Mouse (Mus musculus) adipocyte (in vitro differentiated cells): Measurements from ENCODE around the gene Hace1.
"Not testable (repeated sequence)": the region's sequence is repeated elsewhere in the genome, so short reads cannot be mapped to it uniquely, and the experiment has no call there.

ENCODE experiments used
- DNase-seq: peaks from one replicate; pipeline ENCODE4 v3.0.0-alpha.2; 2016; ENCODE audit warnings: low spot score

The Hace1 gene

DNA sequence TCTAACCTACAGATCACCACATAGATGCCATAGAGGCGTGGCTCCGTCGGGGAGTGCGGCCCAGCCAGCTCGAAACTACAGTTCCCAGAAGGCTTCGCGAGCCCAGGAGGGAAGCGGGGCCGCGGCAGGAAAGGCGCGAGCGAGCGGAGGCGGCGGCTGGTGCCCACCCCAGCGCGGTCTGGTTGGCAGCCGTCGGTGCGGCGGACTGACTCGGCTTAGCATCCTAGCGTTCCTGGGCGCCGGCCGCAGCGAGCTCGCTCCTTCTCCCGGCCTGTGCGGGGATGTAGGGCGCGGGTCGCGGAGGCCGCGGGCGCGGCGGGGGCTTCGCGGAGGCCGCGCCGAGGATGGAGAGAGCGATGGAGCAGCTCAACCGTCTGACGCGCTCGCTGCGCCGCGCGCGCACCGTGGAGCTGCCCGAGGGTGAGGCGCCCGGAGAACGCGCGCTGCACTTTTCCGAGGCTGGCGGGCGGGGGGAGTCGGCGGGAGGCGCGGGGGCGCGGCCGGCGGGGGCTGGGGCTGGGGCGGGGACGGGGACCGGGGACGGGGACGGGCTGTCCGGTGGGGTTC, at the start of gene Hace1:
Gene Hace1, plus strand, starts transcription at position 99 of the 567 bp plus-strand sequence.
- peak; percentile 59 for DNase-seq

DNA sequence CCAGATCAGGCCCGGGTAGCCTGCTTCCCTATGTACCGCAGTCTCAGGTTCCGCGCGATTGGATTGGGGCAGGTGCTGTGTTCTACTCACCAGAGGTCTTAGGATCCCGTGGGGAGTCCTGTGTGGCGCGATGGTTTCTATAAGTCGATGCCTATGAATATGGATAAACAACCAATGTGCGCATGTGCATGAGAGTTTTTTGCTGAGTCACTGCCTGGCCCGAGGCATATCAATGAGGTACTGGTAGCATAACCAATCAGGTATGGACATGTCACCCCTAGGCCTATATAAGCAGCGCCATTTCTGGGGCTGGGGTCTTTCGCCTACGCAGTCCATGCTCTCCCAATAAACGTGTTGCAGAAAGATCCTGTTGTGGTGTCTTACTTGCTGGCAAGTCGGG, 40.3 kb upstream of the Hace1 start:
- not testable (repeated sequence) for DNase-seq

DNA sequence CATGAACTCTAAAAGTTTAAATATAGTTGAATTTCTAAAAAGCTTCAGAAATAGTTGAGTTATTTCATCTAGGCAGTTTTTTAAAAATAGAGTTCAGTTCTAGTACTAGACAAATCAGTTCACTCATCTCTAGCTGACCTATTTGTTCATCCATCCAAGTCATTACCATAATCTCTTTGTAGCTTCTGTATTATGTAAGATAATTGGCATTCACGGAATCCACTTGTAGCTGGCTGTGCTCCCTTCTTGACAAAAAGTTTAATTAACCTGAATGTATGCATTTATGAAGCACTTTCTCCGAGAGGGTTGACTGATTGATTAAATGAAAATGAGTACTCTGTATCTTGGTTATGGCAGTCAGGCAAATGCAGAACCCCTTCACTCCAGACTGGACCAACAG, 34.9 kb upstream of the Hace1 start:
- no peak for DNase-seq

DNA sequence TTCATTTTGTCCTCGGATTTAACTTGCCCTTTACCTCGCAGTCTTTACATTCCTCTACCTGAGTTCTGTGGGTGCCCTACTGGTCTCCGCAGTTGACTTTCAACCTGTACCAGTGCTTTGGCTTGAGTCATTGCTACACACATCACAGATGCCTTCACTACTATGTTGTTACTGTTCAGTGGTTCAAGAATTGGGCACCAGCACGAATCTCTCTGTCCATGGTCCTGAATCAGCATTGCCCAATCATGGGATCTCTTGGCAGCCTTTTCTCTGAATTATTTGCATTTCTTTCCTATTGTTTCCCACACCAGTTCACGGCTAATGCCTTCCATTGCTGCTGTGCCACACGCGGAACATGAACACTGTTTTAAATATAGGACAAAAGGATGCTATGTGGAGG, 30.8 kb upstream of the Hace1 start:
- DNase-seq = peak; percentile 87

DNA sequence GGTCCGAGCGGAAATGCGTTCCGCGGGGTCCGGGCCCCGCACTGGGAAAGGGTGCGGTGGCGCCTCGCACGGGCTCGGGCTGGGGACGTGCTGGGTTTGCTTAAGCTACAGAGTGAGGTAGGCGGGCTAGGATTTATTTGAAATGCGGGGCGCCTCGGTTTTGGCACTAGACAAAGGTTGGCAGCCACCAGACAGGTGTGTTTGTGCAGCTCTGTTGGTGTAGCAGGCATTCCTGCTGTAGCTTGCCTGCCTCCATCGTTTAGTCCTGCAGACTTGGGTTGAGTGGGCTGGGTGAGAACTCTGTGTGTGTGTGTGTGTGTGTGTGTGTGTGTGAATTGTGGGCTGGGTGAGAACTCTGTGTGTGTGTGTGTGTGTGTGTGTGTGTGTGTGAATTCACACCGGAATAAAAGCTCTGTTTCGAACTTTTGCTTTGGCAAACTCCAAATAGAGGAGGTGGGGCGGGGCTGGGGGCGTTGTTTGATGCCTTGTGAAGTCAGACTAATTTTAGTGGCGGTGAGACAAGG, 731 bp downstream of the Hace1 start:
- DNase-seq = peak; percentile 19

DNA sequence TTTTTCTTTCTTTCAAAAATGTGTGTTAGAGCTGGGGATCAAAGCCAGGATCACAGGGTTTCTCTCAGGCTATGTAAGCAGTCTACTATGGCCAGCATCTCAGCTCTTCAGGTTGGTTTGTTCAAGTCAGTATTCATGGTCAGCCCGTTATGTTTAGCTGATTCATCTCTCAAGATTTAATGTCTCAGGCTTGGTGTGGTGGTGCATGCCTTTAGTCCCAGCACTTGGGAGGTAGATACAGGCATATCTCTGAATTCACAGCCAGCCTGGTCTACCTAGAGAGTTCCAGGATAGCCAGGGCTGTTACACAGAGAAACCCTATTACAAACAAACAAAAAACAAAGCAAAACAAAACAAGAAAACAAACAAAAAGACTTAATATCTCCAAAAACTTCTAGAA, 5.7 kb downstream of the Hace1 start:
- DNase-seq = no peak

DNA sequence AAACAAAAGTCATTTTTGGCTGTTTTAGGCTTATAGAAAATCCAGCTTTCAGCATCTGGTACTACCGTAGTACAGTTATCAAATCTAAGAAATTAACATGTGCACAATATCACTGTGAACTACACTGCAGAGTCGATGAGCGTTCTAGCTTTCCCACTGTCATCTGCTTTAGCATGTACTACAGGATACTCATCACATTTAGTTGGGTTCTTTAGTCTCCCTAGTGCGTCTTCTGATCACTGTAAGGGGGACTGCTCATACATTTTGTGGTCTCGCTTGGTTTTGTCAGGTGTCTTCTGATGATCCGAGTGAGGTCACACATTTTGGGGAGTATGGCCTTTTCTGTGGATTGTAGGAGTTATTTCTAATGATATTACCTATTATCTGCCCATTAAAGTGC, 6.2 kb downstream of the Hace1 start:
- no peak for DNase-seq

DNA sequence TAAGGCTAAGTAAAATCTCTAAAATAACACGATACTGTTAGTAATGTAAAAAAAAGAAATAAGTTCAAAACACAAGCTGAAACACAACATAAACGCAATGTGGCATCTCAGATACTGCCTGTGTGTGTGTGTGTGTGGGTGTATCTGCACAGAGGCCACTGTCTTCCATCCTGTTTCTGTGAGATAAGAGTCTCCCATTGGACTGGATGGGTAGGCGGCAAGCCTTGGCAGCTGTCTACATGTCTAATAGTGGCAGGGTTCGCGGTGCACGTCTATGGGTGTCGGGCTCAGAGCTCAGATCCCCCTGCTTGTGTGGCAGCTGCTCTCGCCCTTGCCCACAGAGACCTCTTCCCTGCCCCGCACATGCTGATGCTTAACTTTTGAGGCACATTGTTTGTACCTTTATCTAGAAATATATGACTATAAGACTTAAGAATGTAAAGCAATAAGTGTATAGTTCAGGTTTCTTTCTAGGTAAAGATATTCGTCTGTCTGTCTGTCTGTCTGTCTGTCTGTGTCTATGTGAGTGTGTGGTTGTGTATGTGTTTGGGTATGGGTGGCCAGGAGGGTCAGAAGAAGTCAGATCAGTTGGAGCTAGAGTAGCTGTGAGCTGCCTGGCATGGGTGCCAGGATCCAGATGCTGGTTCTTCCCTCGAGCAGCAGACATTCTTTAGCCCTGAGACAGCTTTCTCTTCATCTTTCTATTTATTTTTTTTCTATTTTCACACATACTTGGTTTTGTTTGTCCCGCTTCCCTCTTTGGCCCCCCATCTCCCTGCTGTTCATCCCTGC, 6.9 kb downstream of the Hace1 start:
- DNase-seq = no peak

DNA sequence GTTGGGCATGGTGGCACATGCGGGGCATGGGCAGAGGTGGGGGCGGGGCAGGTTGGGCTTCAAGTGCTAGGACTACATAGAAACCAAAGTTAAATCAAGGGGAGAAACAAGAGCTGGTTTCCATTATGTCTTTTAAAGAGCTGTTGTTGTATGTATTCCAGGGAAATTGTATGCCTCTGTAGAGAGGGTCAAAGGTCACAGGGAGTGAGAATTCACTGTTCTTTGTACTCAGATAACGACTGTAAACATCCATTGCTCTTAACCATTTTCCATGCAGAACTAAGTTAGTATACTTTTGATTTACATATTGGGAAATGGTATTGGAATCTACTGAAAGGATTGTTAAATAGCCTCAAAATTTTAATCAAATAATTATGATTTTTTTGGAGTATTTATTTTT, 28.2 kb downstream of the Hace1 start:
- DNase-seq = no peak

DNA sequence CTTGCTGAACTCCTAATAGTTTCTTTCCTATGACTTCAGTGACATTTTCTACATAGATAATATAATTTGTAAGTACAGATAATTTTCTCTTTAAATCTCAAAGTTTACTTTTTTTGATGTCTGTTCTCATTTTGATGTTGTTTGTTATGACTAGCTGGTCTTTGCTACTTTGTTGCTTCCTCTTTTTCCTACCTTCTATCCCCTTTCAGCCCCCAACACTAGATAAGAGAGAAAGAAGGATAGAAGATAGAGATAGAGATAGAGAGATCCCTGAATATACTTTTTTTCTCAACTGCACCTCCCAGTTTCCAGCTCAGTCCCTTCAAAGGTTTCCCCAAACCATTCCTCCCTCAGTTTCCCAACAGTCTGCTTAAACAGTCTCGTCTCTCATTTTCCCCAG, 33.1 kb downstream of the Hace1 start:
- DNase-seq = no peak

DNA sequence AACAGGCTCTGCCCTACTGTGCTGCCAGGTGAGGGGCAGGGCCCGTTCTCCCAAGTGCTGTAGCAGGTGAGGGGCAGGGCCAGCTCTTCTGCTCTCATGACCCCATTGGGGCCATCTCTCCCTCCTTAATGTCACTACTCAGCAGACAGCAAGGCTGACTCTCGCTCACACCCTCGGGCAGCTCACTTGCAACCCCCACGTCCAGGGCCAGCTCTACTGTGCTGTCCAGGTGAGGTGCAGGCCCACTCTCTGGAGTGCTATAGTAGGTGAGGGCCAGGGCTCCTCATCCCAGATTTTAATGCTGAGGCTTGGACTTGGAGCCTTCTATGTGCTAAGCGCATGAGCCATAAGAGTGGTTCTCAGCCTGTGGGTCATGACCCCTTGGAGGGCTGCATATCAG, 38.4 kb downstream of the Hace1 start:
- no peak for DNase-seq

DNA sequence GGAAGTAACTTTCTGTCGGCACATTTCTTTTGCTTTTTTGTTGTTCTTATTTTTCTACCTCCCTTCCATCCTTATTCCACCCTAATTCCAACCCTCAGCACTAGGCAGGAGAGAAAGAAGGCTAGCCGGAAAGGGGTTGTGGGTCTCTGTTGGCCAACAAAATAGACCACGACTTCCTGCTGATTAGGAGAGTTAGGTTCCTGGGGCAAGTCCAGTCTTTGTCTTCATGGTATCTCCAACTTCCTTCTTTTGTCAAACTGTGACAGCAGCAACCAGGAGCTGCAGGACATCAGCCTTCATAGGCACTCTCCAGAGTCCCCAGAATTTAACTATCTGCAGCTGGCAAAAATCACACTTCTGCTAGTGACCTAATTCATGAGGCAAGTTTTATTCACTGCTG, 41.4 kb downstream of the Hace1 start:
- DNase-seq = no peak

DNA sequence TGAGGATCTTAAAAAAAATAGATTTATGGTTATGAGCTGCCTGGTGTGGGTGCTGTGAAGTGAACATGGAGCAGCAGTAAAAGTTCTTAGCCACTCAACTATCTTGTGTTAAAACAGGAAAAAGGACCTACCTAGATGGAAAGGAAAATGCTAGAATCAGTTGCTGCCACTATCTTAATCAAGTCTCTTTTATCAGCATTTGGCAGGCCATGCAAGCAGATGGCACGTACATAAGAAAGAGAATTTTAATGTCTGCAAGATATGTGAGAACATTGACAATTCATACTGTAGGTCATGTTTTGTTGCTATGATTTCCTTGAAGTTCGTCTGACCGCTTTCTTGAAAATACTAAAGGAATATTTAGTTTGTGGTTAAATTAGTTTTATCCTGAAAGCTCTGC, 54.4 kb downstream of the Hace1 start:
- no peak for DNase-seq

DNA sequence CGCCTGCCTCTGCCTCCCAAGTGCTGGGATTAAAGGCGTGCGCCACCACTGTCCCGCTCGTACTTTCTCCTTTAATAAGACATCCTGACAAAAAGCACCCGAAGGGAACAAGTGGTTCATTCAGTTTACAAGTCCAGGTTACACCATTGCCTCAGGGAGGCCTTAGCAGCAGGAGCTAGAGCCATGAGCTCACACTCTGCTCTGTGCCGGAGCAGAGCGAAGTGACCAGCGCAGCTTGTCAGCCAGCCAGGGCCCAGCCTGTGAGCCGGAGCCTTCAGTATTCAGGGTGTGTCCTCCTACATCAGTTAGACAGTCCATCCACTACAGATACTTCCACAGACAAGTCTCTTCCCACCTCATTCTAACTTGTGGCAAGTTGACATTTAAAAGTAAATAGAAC, 55.0 kb downstream of the Hace1 start:
- no peak for DNase-seq

DNA sequence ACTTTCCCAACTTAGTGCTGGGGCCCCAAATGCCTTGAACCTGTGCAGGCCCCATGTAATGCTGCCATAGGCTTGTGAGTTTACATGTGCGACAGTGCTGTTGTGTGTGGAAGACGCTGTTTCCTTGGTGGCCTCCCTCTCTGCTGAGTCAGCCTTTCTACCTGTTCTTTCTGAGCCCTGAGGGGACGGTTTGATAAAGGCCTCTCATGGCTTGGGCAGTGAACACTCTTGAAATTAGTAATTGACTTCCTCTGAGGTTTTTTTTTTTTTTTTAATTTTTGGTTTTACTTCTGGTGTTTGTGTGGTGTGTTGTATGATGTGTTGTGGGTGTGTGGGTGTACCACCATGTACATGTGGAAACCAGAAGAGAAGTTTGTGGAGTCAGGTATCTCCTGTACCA, 57.6 kb downstream of the Hace1 start:
- DNase-seq = no peak

DNA sequence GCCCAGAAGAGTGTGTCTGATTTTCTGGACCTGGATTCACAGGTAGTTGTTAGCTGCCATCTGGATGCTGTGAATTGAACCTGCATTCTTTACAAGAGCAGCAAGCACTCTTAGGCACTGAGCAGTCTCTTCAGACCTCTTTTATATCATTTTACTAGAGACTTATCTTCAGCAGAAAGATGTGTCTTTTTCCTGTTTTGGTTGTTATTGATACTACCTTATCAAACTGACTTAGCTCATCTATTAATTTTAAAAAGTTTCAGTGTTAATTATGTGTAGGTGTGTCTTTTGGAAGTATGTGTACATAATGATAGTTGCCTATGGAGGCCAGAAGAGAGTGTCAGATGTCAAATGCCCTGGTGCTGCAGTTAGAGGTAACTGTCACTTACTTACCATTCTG, 62.1 kb downstream of the Hace1 start:
- DNase-seq = no peak

DNA sequence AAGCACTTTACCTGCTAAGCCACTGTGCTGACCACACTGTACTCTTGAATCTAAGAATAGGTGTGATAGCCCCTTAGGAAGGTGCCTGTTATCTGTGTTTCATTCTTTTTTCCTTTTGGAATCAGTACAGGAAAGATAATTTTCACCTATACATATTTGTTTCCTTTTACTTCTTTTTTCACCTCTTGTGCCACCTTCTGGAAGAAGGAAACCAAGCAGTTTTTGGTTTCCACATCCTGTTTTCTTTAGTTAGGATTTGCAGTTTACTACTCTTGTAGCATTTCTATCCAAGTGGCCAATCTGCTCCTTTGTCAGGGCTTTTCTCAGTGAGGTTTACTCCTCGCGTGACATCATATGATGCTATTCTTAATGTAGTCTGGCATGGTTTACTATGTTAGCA, 76.4 kb downstream of the Hace1 start:
- DNase-seq = peak; percentile 4

DNA sequence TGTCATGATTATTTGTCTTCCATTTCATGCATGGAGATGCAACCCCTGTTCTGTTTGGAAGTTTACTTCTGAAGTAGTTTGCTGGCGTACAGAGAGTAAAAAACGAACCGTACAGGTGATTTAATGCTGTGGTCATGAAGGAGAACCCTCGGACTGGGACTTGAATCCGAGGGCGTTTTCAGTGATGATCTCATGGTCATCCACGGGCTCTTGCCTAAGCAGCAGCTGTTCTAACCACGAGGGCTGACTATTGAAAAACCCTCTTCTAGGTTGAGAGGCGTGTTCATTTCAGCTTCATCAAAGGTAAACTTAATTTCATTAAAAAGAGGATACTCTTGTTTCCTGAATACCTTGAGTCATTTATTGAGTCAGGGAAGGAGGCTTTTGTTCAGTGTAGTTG, 84.4 kb downstream of the Hace1 start:
- no peak for DNase-seq

DNA sequence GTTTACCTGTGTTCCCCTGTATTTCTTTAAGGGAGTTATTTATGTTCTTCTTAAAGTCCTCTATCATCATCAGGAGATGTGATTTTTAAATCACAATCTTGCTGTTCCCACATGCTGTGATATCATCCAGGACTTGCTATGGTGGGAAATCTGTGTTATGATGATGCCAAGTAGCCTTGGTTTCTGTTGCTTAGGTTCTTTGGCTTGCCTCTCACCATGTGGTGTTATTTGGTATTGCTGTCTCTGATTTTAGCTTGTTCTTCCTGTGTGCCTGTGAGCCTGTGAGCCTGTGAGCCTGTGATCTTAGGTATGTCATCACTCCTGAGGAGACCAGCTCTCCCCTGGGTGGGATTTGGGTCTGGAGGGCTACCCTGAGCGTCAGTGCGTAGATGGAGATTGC, 90.6 kb downstream of the Hace1 start:
- DNase-seq = no peak

DNA sequence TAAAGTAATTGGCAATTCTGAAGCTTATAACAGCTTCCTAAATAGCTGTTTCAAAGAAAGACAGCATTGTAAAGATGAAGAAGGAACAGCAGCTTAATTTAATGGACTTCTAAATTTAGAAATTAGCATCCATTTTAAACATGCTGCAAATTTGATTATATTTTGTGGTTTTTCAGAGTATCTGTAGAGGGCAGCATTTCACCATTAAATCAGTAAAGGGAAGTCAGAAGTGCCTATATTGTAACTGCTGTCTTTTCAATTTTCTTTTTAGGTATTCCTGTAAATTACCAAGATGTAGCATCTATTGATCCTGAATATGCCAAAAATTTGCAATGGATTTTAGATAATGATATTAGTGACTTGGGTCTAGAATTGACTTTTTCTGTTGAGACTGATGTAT, 99.2 kb downstream of the Hace1 start:
- DNase-seq = peak; percentile 34

DNA sequence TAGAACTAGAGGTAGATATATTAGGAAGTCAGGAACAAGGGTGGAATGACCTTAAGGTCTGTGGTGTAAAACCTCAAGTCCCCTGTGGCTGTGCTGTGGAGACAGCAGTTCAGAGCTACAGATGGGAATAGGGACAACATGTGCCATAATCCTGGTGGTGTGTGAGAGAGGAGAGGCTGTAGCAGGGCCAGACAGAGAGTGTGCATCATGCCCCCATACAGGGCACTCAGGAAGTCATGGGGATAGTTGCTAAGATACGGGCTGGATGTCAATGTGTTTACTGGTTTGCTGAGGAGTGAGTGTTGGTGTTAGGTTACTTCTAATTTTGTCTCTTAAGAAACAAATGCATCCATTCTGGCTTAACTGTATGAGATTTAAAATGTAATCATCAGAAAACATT, 108.6 kb downstream of the Hace1 start:
- no peak for DNase-seq

DNA sequence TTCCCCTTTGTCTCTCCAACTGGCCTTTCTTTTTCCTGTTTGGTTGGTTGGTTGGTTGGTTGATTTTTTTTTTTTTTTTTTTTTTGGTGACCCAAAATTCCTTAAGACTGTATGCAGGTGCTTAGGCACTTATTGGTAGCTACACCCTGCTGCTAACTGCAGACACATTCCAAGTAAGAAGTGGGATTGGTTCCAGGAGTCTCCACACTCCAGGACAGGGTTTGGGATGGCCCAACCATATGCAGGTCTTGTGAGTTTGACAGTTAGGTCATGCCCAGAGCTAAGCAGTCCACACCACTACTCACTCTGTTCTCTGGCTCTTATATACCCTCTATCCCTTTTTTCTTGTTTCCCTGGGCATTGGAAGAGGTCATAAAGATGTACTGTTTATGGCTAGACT, 117.3 kb downstream of the Hace1 start:
- DNase-seq = no peak

DNA sequence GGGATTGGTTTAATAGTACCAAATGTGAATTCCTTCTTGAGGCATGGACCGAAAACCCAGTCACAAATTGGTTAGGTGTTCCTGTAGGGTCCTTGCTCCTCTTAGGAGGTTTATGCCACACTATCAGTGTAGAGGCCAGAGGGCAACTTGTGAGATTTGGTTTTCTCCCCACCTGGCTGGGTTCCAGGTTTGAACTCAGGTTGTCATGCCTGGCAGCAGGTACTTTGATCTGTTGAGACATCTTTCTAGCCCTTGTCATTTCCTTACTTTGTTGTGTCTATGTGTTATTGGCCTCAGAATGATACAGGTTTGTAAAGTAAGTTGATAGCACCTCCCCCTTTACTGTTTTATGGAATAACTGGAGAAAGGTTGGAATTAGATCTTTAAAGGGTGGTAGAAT, 117.9 kb downstream of the Hace1 start:
- DNase-seq = no peak

DNA sequence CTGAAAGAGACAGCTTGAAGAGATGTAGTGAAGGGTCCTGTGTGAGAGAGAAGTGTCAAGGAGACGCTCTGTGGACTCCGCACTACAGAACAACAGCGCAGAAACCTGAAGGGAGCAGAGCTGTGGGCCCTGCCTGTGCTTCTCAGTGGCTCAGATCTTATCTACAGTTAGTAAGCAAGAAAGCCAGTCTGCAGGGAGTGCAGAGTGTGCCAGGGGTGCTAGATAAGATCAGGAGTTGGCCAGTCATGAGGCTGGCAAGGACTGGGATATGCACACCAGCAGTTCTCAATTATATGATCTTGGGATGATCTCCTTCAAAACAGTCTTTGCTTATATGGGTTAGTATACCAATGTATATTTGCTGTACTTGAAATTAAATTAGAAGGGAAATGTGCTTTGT, 121.3 kb downstream of the Hace1 start:
- peak; percentile 9 for DNase-seq
